Mouse (Mus musculus) natural killer cell, adult 2 months (primary cell): ENCODE results near the gene Gm21985.

Experiments
- DNase-seq, 2 experiments: peaks; one replicate each; pipeline ENCODE4 v3.0.0; 2022; ENCODE audit warnings: low spot score in 2 of 2

Gene Gm21985

GRCm38 (mm10) chr2:112266242-112266592 is at the start of gene Gm21985:
Gm21985 (plus strand) TSS chr2:112266314.
- DNase-seq, result peak; percentile 53 to 66

- DNase-seq, result no peak
Observed at GRCm38 (mm10) chr2:112217614-112218013, 48.5 kb upstream of the Gm21985 start.

GRCm38 (mm10) chr2:112220880-112221279 is 45.2 kb upstream of the Gm21985 start:
- no peak for DNase-seq

- DNase-seq, result no peak
Observed at GRCm38 (mm10) chr2:112222607-112223006, 43.5 kb upstream of the Gm21985 start.

GRCm38 (mm10) chr2:112224356-112224755 is 41.8 kb upstream of the Gm21985 start:
- no peak for DNase-seq

GRCm38 (mm10) chr2:112232623-112233022 is 33.5 kb upstream of the Gm21985 start:
- no peak for DNase-seq

- DNase-seq, result no peak
Observed at GRCm38 (mm10) chr2:112236620-112237019, 29.5 kb upstream of the Gm21985 start.

GRCm38 (mm10) chr2:112238006-112238405 is 28.1 kb upstream of the Gm21985 start:
- DNase-seq, result no peak

- peak; percentile 76 to 82 for DNase-seq
Observed at GRCm38 (mm10) chr2:112239212-112239934, 26.7 kb upstream of the Gm21985 start, which contains the start of gene Lpcat4. Lpcat4 (plus strand) TSS chr2:112239468.

- peak; percentile 39 to 49 for DNase-seq
Observed at GRCm38 (mm10) chr2:112239935-112240721, 26.0 kb upstream of the Gm21985 start.

GRCm38 (mm10) chr2:112241787-112242186 is 24.3 kb upstream of the Gm21985 start:
- DNase-seq, result no peak

- no peak for DNase-seq
Observed at GRCm38 (mm10) chr2:112245307-112245706, 20.8 kb upstream of the Gm21985 start.

- no peak for DNase-seq
Observed at GRCm38 (mm10) chr2:112246193-112246592, 19.9 kb upstream of the Gm21985 start.

GRCm38 (mm10) chr2:112247323-112247722 is 18.8 kb upstream of the Gm21985 start:
- DNase-seq, result no peak

GRCm38 (mm10) chr2:112249780-112250453 is 16.2 kb upstream of the Gm21985 start:
- DNase-seq, result no peak

- DNase-seq, result no peak
Observed at GRCm38 (mm10) chr2:112254675-112255515, 11.2 kb upstream of the Gm21985 start.

GRCm38 (mm10) chr2:112259241-112259962 is 6.7 kb upstream of the Gm21985 start, which contains the start of gene Nutm1:
Nutm1 (minus strand) TSS chr2:112259291.
- no peak for DNase-seq

GRCm38 (mm10) chr2:112261748-112262653 is 4.1 kb upstream of the Gm21985 start, which contains the start of gene Nop10:
Nop10 (plus strand) TSS chr2:112261926.
- peak; percentile 74 to 82 for DNase-seq

GRCm38 (mm10) chr2:112262779-112263295 is 3.3 kb upstream of the Gm21985 start:
- no peak for DNase-seq
